Mouse (Mus musculus): ENCODE data around the gene 2610507B11Rik.

DNA sequence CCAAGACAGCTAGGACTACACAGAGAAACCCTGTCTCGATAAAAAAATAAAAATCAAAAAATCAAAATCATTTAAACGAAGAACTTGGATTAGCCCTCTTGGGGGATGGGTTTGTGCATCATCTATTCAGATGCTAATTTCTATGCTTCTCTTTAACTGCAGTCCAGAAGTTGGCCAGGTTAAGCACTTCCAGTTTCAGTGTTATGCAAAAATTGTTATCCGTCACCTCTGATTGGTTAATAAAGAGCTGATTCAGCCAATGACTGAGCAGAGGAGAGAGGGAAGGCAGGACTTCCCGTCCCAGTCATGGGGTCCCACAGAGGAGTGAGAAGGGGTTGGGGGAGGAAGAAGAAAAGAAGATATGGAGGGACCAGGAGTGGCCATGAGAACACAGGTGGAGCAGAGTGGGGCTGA, 13.8 kb upstream of the 2610507B11Rik start:
- TF ChIP-seq POLR2A (IDR thresholded peaks at IDR 0.05; ENCODE audit: low read depth, low read length) (no peak), CTCF (IDR thresholded peaks at IDR 0.05; ENCODE audit: extremely low read depth, insufficient read length, insufficient replicate concordance, low read depth, low read length) (no peak)
